Mouse (Mus musculus): Measurements from ENCODE around the gene Ckb.
"Not testable (repeated sequence)": the region's sequence is repeated elsewhere in the genome, so short reads cannot be mapped to it uniquely, and the experiment has no call there.

Ckb gene

DNA sequence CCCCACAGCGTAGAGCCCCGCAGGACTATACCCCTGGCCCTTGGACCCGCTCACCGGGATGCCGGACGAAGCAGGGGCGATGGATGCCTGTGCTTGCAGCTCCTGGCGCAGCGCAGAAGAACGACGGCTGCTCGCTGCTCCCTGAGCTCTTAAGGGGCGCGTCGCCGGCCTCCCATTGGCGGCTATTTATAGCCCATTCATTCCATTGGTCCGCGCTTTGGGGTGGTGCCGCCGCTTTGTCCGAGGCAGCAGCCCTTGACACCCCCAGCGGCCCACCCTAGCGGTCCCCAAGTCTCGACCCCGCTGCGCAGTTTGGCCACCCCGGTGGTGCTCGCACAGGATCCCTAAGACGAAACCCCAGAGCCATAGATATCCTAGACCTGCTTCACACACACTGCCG lies at the start of gene Ckb:
TSS of gene Ckb (minus strand) at position 163 of the 400 bp plus-strand sequence.
- DNase-seq, result peak; percentile 95 to 96

DNA sequence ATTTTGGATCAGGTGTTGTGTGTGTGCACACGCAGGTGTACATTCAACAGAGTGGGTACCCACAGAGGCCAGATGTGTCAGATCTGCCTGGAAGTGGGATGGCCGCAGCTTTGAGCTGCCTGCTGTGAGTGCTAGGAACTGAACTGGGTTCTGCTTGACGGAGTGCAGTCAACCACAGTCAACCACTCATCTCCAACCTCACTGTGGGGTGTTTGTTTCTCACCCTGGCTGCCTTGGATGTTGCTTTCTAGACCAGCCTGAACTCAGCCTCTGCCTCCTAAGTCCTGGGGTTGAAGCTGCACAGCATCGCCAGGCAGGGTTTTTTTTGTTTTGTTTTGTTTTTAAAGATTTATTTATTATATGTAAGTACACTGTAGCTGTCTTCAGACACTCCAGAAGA lies 48.1 kb upstream of the Ckb start:
- DNase-seq, result no peak

DNA sequence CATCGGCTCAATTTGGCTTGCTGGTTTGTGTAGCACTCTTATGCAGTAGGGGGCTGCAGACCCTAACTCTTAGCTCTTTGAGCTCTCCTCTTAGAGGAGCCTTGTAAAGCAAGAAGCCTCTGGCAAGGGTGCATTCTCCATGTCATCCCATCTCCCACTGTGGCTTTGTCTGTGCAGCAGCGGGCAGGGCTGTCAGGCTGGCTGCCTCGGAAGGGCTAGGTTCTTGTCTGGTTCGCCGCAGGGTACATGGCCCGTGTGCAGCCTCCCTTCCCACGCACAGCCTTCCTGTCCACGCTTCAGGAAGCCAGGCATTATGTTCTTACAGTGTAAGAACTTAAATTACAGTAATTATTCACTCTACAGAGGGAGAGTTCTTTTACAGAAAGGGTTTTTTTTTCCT lies 46.5 kb upstream of the Ckb start:
- DNase-seq, result peak; percentile 72 to 80

DNA sequence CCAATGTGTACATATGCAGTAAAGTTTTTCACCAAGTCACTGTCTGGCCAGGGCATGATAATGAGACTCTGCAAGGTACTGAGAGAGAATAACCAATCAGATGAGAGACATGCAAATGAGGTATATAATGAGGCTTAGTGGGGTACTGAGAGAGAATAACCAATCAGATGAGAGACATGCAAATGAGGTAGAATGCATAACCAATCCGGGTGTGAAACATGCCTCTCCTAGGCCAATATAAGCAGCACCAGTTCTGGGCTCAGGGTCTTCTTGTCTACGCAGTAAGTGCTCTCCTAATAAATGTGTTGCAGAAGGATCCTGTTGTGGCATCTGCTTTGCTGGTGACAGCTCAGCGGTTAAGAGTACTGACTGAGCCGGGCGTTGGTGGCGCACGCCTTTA lies 44.4 kb upstream of the Ckb start:
- no peak for DNase-seq

DNA sequence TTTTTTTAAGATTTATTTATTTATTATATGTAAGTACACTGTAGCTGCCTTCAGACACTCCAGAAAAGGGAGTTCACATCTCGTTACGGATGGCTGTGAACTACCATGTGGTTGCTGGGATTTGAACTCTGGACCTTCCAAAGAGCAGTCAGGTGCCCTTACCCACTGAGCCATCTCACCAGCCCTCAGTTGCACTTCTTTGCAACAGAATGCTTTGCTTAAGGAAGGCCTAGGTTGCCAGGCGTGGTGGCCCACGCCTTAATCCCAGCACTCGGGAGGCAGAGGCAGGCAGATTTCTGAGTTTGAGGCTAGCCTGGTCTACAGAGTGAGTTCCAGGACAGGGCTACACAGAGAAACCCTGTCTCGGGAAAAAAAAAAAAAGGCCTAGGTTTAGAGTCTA lies 41.7 kb upstream of the Ckb start:
- DNase-seq, result not testable (repeated sequence)

DNA sequence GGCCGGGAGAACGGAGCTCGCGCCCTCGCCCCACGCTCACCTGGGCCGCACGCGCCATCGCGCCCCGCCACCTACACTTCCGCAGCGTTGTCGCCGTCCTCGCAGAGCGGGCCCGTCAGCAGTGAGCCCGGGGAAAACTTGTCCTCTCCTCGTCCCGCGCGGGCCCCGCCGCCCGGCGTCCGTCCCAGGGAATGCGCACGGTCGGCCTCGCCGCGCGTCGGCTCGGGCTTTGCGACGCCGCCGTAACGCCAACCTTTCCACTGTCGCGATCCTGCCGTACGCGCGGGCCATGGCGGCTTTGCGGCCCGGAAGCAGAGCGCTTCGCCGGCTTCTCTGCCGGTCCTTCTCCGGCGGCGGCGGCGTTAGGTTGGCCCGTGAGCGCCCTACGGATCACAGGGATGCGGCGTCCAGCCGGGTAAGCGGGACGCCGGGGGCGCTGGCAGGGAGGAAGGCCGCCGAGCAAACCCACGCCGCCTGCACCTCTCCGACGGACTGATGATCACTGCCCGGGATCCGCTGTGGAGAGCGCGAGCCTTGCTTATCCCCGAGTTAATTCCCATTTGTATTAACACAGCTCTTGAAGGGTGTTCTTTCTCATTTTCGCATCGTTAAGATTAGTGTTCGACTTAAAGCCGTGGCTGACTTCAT lies 41.0 kb upstream of the Ckb start, which contains the start of the genes Bag5 and Apopt1:
TSS of gene Bag5 (minus strand) at position 254 of the 648 bp plus-strand sequence.
TSS of gene Apopt1 (plus strand) at position 258 of the 648 bp plus-strand sequence.
- DNase-seq, result peak; percentile 93 to 95

DNA sequence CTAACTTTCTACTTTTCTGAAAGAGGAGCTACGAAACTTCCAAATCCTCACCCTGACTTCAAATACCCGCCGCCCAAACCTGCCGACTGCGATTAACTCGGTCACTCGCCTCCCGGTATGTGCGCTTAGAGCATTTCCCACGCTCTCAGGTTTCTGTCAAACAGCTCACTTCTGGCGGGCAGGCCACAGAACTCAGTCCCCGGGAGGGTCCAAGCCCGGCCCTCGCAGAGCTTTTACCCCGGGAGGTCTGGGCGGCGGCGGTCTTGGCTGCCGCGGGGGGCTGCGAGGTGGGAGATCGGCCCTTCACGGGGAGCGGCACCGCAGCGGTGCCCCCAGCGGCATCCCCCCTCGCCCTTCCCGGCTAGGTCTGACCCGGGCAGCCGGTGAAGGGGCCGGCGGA lies 40.3 kb upstream of the Ckb start:
- peak; percentile 50 to 57 for DNase-seq

DNA sequence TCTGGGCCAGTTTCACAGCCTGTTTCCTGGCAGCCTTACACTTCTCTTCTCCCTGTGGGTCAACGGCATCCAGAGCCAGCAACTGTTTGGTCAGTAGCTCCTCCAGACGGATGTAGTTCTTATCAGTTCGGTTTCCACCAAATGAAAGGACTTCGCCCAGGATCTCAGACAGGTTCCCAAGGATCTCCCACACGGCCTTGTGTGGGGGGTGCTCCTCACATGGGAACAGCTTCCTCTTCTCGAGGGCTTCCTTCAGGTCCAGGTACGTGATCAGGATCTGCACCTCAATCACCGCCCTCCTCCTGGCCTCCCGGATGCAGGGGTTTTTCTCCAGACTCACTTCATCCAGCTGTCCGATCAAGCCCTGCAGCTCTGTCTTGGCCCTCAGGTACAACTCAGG lies 38.0 kb upstream of the Ckb start:
- DNase-seq, result no peak

DNA sequence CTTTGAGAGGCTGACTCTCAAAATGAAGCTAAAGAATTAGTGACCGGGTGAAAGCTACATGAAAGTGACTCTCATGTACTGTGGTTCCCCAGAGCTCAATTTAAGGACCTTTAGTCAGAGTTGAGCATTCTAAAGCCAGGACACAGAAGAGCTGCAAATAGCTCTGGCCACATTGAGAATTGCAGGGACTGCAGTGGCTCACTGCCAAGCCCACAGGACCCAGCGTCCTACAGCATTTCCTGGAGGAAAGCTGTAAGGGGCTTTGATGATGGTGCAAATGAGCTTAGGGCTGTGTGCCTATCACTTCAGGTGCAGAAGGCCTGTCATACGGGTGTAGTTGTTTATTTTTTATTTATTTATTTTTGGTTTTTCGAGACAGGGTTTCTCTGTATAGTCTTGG lies 36.0 kb upstream of the Ckb start:
- peak; percentile 59 to 66 for DNase-seq

DNA sequence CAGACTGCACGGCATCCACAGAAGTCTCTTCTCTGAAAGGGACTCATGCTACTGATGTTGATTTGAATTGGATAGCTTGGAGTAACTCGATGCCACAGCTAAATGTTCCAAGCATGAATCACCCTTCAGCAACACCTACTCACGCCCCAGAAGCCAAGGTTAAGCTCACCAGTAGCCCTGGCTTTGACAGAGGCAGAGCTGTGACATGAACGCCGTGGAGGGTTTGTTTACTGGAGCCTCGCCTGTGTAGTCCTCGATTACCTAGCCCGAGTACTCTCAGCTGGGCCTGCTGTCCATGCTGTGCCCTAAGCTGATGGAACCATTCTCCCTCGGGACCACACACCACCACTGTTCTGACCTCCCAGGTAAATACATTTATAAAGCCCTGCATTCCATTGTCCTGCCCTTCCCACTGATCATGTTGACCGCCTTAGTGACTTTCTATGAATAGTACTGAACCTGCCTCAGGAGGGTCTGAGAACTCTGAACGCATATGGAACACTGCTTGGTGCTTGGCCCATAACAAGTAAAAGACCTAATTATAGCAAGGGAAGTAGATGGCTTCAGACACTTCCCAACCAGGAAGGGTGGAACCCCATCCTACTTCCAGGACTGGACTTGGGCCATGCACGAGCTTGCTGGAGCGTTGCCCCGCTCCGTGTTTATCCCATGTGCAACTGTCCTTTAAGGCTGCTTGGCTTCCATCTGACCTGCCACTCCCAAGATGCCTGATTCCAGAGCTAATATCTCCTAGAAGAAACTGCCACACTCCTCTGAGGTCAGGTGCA lies 33.2 kb upstream of the Ckb start:
- DNase-seq, result peak in 1 of 2 experiments; percentile 41

DNA sequence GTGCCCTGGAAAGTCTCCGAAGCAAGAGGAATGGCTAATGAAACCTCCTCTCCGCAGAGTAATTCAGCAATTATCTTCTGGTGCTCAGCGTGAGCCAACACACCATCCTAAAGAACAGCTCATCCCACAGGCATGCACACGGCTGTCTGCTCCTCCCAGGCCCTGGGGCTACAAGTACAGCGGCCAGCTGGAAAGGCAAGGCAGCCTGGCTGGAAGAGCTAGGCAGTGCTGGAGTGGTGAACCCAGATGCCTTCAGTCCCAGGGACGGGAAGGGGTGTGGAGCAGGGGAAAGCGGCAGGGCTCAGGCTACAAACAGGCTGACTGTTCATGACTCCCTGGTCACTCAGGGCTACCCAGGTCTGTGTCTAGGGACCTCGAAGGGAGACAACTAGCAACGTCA lies 32.5 kb upstream of the Ckb start:
- peak; percentile 53 to 59 for DNase-seq

DNA sequence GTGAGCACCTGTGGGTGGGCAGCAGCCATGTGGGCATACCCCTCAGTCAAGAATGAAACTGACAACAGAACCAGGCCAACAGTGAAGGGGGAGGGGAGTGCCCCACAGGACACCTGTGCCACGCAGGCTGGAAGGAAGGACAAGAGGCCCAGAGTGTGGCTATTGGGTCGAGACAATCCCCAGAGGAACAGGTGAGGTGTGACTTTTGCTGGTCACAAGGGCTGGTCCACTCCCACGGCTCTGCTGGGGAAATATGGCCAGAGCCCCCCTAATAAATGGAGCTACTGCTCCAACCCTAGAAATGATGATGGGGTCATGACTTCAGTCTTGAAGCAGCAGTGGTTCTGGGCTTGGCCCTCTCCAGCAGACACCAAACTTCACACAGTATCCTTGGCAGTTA lies 31.2 kb upstream of the Ckb start:
- no peak for DNase-seq

DNA sequence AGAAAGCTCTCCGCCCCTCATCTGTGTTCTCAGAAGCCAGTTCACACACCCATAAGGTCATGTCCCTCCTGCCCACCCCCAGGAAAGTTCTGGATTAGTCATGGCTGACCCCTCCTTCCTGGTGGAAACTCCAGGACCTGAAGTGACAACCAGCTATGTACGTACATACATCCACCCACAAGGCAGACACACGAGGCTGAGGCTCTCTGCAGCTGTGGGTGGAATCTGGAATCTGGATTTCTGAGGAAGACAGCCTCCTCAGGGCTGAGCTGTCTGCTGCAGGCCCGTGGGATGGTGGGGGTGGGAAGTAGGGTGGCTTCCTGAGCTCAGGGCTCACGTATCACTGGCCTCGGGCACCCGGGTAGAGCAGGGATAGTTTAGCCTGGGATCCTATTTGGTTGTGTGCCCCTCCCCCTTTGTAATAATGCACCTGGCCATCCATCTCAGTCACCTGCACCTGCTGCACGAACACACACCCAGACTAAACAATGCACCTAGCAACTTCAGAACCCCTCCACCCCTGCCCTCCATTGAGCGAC lies 28.9 kb upstream of the Ckb start:
- no peak for DNase-seq

DNA sequence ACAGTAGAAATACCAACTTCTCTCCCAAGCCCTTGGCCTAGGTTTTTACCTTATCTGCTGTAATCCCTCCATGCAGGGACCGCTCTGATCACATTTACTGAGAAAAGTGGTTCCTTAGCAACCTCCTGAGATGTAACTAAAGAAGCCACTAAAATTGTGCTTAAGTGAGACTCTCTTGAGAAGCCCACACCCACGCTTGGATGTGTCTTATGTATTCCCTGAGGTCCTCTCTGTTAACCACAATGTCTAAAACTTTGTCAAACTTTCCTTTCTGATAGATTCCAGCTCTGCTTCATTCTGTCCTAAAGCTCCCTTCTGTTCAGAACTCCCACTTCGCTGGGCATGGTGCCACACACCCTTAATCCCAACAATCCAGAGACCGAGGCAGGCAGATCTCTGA lies 27.4 kb upstream of the Ckb start:
- DNase-seq, result no peak

DNA sequence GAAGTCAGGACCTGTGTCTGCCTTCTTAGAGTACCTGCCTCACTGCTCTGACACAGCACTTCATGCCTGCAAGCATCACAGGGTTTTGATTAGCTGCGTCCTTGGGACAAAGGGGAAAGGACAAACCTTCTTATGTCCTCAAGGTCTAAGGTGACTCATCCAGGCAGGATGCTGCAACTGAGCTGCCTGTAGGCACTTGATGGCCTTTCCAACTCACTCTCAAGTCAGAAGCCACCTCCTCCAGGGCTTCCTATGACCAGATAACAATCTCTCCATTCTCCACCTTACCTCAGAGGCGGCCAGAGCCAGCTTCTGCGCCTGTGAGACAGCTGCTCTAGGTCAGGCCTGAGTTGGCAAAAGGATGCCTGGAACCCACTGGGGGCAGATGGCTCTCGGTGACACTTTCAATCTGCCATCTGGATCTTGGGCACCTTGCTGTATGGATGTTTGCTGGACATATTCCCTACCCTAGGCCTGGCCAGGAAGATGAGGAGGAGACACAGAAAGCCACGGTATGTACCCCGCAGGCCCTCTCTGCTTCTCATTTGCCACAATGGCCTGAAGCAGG lies 26.3 kb upstream of the Ckb start:
- peak; percentile 90 to 91 for DNase-seq

DNA sequence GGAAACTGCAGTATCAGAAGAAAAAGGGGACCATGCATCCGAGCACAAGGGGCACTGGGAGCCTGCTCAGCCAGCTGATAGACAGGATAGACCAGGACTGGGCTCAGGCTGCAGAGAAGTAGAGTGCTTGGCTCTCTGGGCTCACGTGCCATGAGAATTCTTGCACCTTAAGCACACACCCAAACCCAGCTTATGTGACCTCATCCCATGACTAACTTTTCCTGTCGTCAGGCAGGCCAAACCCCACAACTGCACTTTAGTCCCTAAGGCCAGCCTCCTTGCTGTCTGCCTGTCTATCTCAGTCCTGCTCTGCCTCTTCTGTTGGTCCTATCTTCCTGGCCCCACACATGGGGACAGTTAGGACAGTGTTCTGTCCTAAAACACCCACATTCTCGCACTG lies 25.6 kb upstream of the Ckb start:
- DNase-seq, result no peak

DNA sequence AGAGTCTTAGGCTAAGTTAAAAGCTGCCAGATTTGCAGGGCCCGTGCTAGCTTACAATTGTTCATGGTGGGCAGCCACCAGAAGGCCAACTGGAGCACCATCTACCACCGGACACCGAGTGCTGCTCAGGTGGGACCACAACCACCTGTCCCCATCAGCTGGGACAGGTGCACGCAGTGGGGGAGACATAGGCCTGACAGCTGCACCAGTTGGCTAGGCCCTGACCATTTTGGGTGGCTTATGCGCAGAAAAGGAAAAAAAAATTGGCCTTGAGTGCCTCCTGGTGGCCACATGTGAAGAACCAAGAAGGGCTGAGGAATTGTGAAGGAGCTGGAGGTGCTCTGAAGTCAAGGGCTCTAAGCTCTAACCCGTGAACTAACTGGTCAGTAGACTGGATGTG lies 24.1 kb upstream of the Ckb start:
- peak; percentile 92 to 93 for DNase-seq

DNA sequence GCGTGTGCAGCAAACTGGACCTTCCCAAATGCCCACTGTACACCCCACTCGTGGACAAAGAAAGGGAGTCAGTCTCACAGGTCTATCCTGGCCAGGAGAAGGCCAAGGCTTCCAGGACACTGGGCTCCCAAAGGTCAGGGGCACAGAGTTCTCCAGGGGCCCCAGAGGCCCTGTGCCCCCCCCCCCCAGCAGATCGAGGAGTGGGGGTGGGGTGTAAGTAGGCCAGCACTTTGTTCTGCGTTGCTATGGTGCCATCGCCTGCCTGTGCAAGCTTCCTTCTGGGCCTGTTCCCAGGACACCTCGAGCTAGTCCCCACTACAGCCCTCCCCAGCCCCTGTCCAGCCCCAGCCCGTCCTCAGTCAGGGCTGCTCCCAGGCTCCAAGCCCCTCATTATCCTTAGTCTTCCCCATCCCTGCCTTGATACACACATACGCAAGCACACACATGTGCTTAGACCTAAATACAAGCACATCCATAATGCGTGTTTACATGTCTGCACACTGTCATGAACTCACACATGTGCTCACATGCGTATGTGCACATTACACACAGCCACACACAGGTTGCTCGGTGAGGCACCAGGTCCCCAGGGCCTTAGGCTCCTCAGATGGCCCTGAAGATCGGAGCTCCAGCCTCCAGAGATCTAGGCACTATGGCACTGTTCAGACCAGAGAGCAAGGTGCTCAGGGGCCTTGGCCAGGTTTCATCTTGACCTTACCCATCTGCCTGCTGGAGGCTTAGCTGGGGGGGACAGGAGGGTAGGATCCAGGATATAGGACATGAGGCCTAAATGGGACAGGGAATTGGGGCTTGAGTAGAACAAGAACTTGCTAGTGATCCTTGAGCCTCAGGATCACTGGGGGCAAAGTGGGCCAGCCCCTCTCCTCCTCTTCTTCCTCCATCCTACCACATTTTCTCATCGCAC lies 23.0 kb upstream of the Ckb start:
- DNase-seq, result peak; percentile 66 to 69

DNA sequence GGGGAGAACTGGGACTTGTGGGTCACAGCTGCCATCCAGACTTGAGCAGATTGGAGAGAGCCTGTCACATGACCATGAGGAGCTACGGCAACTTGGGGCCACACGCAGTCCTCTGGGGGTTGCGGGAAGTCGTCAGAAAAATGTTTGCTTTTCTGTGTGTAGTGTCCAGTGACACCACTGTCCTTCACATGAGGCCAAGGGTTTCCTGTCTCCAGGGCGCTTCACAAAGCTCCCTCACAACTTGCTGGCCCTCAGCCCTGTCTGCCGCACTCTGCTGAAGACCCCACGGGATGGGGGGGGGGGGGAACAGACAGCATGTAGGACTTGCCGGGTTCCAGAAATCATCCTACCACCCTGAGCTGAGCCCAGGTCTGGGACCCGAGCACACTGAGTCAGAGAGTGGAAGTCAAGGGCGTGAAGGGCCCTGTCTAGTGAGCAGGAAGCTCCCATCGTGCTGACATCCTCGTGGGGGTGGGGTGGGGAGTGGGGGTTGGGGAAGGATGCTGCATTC lies 22.2 kb upstream of the Ckb start:
- DNase-seq, result no peak

DNA sequence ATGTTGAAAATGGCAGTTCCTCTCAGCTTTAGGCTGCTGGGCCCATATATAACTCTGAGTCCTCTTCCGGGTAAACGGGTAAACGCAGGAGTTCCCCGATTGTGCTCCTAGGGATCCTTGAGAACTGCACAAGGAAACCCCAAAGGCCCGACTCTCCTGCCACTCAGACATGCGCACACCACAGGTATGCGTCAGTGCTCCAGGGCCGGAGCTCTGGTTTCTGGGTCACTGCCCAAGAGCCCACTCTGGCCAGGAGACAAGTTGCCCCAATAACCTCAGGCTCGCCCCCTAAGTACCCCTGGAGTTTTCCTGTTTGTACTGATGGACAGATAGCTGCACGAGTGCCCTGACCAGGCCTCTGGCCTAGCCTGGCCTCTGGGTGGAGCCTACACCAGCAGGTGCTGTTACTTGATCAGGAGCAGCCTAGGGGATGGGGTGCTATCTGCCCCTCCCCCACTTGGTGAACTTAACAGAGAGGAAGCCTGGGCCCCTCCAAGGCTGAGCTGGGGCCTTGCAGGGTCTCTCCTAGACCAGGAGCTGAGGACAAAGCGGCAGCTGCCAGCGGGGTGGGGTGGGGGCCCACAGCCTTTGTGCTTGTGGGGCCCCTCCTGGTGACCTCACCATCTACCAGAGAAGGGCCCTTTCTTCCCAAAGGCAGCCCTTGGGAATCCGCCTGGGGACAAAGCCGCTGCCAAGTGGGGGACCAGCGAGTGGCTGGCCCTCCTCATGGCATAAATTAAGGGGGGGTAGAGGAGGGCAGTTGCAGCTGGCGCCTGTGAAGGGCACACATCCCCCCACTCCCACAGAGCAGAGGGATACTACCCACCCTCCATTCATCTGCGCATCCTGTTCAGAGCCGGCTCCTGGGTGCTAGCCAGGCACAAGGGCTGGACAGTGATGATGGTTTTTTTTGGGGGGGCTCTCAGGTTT lies 21.5 kb upstream of the Ckb start:
- DNase-seq, result peak; percentile 75 to 86

DNA sequence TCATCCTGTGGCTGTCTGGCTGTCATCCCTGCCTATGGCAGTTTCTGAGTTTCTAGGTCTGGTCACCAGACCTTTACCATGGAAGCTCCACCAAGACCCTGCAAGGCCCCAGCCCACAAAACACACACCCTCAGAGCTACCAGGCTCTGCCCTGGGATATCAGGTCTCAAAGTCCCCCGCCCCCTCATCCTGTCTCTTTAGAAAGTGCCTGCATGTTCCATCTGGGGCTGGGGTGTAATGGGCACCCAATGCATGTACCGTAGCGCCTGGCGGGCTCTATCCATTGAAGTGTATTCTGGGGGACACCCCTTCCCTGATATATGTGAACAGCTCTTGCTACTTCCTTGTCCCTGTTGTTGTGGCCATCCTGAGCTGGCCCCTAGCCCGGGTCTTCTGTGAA lies 20.8 kb upstream of the Ckb start:
- DNase-seq, result peak; percentile 27 to 36

Measured in cerebellum, postnatal 10 days (tissue).